Mouse (Mus musculus) ES-Bruce4 (cell line): ENCODE measurements around the gene 2810006K23Rik.

Source experiments
- CTCF ChIP-seq: IDR thresholded peaks from one replicate; pipeline ENCODE4 v1.8.1; 2011; ENCODE audit warnings: low read depth, low read length
- EP300 ChIP-seq: IDR thresholded peaks from 2 replicates; pipeline ENCODE4 v1.6.1; 2011; ENCODE audit warnings: low read depth, low read length; ENCODE audit not compliant: insufficient read depth
- POLR2A ChIP-seq: IDR thresholded peaks from one replicate; pipeline ENCODE4 v1.8.1; 2011; ENCODE audit warnings: low read length; ENCODE audit not compliant: insufficient read depth

- no peak for TF ChIP-seq CTCF
- no peak for TF ChIP-seq EP300
- no peak for TF ChIP-seq POLR2A
Observed at GRCm38 (mm10) chr5:124366721-124367120, 38.8 kb downstream of the 2810006K23Rik start.
